Mouse (Mus musculus) spleen, postnatal 4 days (tissue): Measurements from ENCODE around the gene U2af2.

ENCODE experiments used
- DNase-seq, 2 experiments: peaks; one replicate each; pipeline ENCODE4 v3.0.0; 2022; ENCODE audit warnings: low spot score in 2 of 2

U2af2 gene

GRCm38 (mm10) chr7:5037026-5037425, 24.9 kb upstream of the U2af2 start:
- DNase-seq: no peak

GRCm38 (mm10) chr7:5037467-5037866, 24.5 kb upstream of the U2af2 start:
- no peak for DNase-seq

- peak; percentile 94 to 96 for DNase-seq
Observed at GRCm38 (mm10) chr7:5038109-5038732, 23.7 kb upstream of the U2af2 start, which contains the start of gene Zfp784. Gene Zfp784 (minus strand): TSS chr7:5038446.

GRCm38 (mm10) chr7:5038940-5039339, 23.0 kb upstream of the U2af2 start:
- DNase-seq: no peak

- DNase-seq: no peak
Observed at GRCm38 (mm10) chr7:5044981-5045380, 17.0 kb upstream of the U2af2 start.

GRCm38 (mm10) chr7:5046112-5046511, 15.8 kb upstream of the U2af2 start:
- DNase-seq: no peak

GRCm38 (mm10) chr7:5047313-5047712, 14.6 kb upstream of the U2af2 start:
- DNase-seq: no peak

- peak; percentile 55 to 81 for DNase-seq
Observed at GRCm38 (mm10) chr7:5051193-5052192, 10.4 kb upstream of the U2af2 start, which contains the start of gene Zfp580. Gene Zfp580 (plus strand): TSS chr7:5051538.

- DNase-seq: no peak
Observed at GRCm38 (mm10) chr7:5052438-5052837, 9.5 kb upstream of the U2af2 start.

- no peak for DNase-seq
Observed at GRCm38 (mm10) chr7:5052931-5053343, 9.0 kb upstream of the U2af2 start.

- no peak for DNase-seq
Observed at GRCm38 (mm10) chr7:5053456-5054179, 8.3 kb upstream of the U2af2 start.

GRCm38 (mm10) chr7:5056651-5057263, 5.2 kb upstream of the U2af2 start:
- DNase-seq: no peak

- no peak for DNase-seq
Observed at GRCm38 (mm10) chr7:5057381-5057780, 4.6 kb upstream of the U2af2 start.

GRCm38 (mm10) chr7:5057804-5058203, 4.1 kb upstream of the U2af2 start:
- peak in 1 of 2 experiments; percentile 74 for DNase-seq

GRCm38 (mm10) chr7:5058631-5059030, 3.3 kb upstream of the U2af2 start:
- DNase-seq: no peak

GRCm38 (mm10) chr7:5059421-5059820, 2.5 kb upstream of the U2af2 start:
- DNase-seq: no peak

GRCm38 (mm10) chr7:5060239-5060731, 1.7 kb upstream of the U2af2 start:
- peak; percentile 79 to 89 for DNase-seq

GRCm38 (mm10) chr7:5060944-5061773, 784 bp upstream of the U2af2 start:
- DNase-seq: peak; percentile 95 to 96

GRCm38 (mm10) chr7:5062360-5063001, 538 bp downstream of the U2af2 start:
- DNase-seq: peak in 1 of 2 experiments; percentile 59

GRCm38 (mm10) chr7:5064886-5065285, 2.9 kb downstream of the U2af2 start:
- DNase-seq: no peak
